Mouse (Mus musculus) embryonic facial prominence, embryonic 14.5 days (tissue): ENCODE measurements around the gene Pimreg. TPM values are rescaled to one million over a fixed set of nuclear protein-coding genes. Genes with fewer than 3 reads are reported as not detected.

ENCODE experiments used
- ATAC-seq: fragments of 200-750 bp; cut with Nextera tagmentation; 2 replicates; pipeline ENCODE4 v1.8.0; 2017; ENCODE audit warnings: low read depth, moderate number of reproducible peaks, moderate TSS enrichment
- DNase-seq: peaks from one replicate; pipeline ENCODE4 v3.0.0-alpha.2; 2015; ENCODE audit warnings: low spot score
- H3K27ac ChIP-seq: fragments of 300-500 bp; sonication (generic); replicated peaks from 2 replicates; pipeline ENCODE4 v1.5.1; 2014; ENCODE audit warnings: low read depth, mild to moderate bottlenecking, low read length, moderate library complexity
- H3K27me3 ChIP-seq: fragments of 300-500 bp; sonication (generic); replicated peaks from 2 replicates; pipeline ENCODE4 v1.6.1; 2014; ENCODE audit warnings: low read length; ENCODE audit not compliant: control insufficient read depth, insufficient read depth
- H3K36me3 ChIP-seq: fragments of 300-500 bp; sonication (generic); 2 replicates; pipeline ENCODE4 v1.6.1; 2014; ENCODE audit warnings: low read length, mixed read lengths; ENCODE audit not compliant: control insufficient read depth, insufficient read depth
- H3K4me1 ChIP-seq: fragments of 300-500 bp; sonication (generic); 2 replicates; pipeline ENCODE4 v1.6.1; 2014; ENCODE audit warnings: antibody characterized with exemption, low read length; ENCODE audit not compliant: control insufficient read depth, insufficient read depth
- H3K4me2 ChIP-seq: fragments of 300-500 bp; sonication (generic); 2 replicates; pipeline ENCODE4 v1.6.1; 2014; ENCODE audit warnings: low read depth, mild to moderate bottlenecking, low read length, moderate library complexity, mixed read lengths
- H3K4me3 ChIP-seq: fragments of 300-500 bp; sonication (generic); 2 replicates; pipeline ENCODE4 v1.5.1; 2014; ENCODE audit warnings: low read depth, mild to moderate bottlenecking, low read length
- H3K9ac ChIP-seq: fragments of 300-500 bp; sonication (generic); 2 replicates; pipeline ENCODE4 v1.6.1; 2014; ENCODE audit warnings: low read depth, mild to moderate bottlenecking, low read length, moderate library complexity, mixed read lengths
- H3K9me3 ChIP-seq: fragments of 300-500 bp; sonication (generic); 2 replicates; pipeline ENCODE4 v1.6.1; 2016; ENCODE audit warnings: low read length; ENCODE audit not compliant: control insufficient read depth
- WGBS: fragments of 180-500 bp; shearing (Covaris S2); extraction: QIAGEN DNeasy Blood & Tissue Kit; methylation state at CpG from one replicate; pipeline ENCODE4 v1.1.7; 2014; 5-methylcytosine and 5-hydroxymethylcytosine counted together
- polyA plus RNA-seq: library from polyadenylated mRNA; unstranded; fragments of >200 nt; fragmentation: Nextera tagmentation; extraction: Ambion mirVana; gene quantifications from 2 replicates; pipeline ENCODE4 v1.2.1, GENCODE M21; 2014

Pimreg gene
- polyA plus RNA-seq = 77.9 and 92.6 TPM in 2 replicates

GRCm38 (mm10) chr11:72041768-72042607 lies at the start of gene Pimreg:
TSS of gene Pimreg (plus strand) at chr11:72042032.
- H3K4me3 ChIP-seq = peak within 1 kb of the TSS; percentile 69

GRCm38 (mm10) chr11:71992438-71992837 lies 49.4 kb upstream of the Pimreg start:
- 90% methylated on average over 12 of the region's 12 CpGs for WGBS
- H3K36me3 ChIP-seq = no peaks in the 10 kb centered on the region

More at GRCm38 (mm10) chr11:72041768-72042607, at the start of gene Pimreg:
- DNase-seq (peak; percentile 96), ATAC-seq (peak; percentile 95)
- 0% methylated on average over 44 of the region's 52 CpGs for WGBS
- H3K27ac ChIP-seq = peak within 1 kb of the TSS; percentile 44; the same call in 1 of the 2 replicates
- no peaks in the 10 kb centered on the region for H3K27me3 ChIP-seq
- peaks cover 12% of the 10 kb centered on the region for H3K4me1 ChIP-seq
- peak within 1 kb of the TSS; percentile 95 for H3K4me2 ChIP-seq
- H3K9me3 ChIP-seq = no peaks in the 10 kb centered on the region
- peak within 1 kb of the TSS; percentile 70 for H3K9ac ChIP-seq
- peaks cover 19% of the 10 kb centered on the region; the same call in 1 of the 2 replicates for H3K36me3 ChIP-seq

GRCm38 (mm10) chr11:71995968-71996511 lies 45.8 kb upstream of the Pimreg start:
- peak overlapping the region; percentile 64; the same call in 1 of the 2 replicates for H3K27ac ChIP-seq
- H3K4me1 ChIP-seq = peaks cover 9% of the 10 kb centered on the region; the same call in 1 of the 2 replicates
- peak; percentile 94 for ATAC-seq
- H3K9ac ChIP-seq = peak overlapping the region; percentile 41; the same call in 1 of the 2 replicates
- no peaks in the 10 kb centered on the region for H3K36me3 ChIP-seq
- H3K9me3 ChIP-seq = peaks cover 3% of the 10 kb centered on the region; the same call in 1 of the 2 replicates
- H3K4me2 ChIP-seq = peak overlapping the region; percentile 31
- peak; percentile 92 for DNase-seq
- H3K4me3 ChIP-seq = no peak overlapping the region
- WGBS = 16% methylated on average over 9 of the region's 9 CpGs
- no peaks in the 10 kb centered on the region for H3K27me3 ChIP-seq

More at GRCm38 (mm10) chr11:71992438-71992837, 49.4 kb upstream of the Pimreg start:
- Histone ChIP-seq H3K4me2 (no peak overlapping the region), H3K27ac (no peak overlapping the region), H3K9me3 (peaks cover 3% of the 10 kb centered on the region; the same call in 1 of the 2 replicates), H3K4me1 (peaks cover 9% of the 10 kb centered on the region; the same call in 1 of the 2 replicates), H3K9ac (no peak overlapping the region), H3K27me3 (no peaks in the 10 kb centered on the region), H3K4me3 (no peak overlapping the region)
- ATAC-seq = no peak
- no peak for DNase-seq

- peaks cover 3% of the 10 kb centered on the region; the same call in 1 of the 2 replicates for H3K9me3 ChIP-seq
- WGBS = 23% methylated on average over 11 of the region's 11 CpGs
- H3K4me2 ChIP-seq = peak overlapping the region; percentile 31; the same call in 1 of the 2 replicates
- ATAC-seq = no peak
- H3K4me1 ChIP-seq = peaks cover 9% of the 10 kb centered on the region; the same call in 1 of the 2 replicates
- H3K9ac ChIP-seq = 0 out of 2 replicates have a peak overlapping the region, but pooled peaks have one; percentile 25
- no peaks in the 10 kb centered on the region for H3K36me3 ChIP-seq
- no peaks in the 10 kb centered on the region for H3K27me3 ChIP-seq
- no peak for DNase-seq
- no peak overlapping the region for H3K4me3 ChIP-seq
- H3K27ac ChIP-seq = no peak overlapping the region
Measured at GRCm38 (mm10) chr11:71996805-71997204, 45.0 kb upstream of the Pimreg start.

- Histone ChIP-seq H3K4me3 (no peak overlapping the region), H3K36me3 (no peaks in the 10 kb centered on the region), H3K4me1 (peaks cover 9% of the 10 kb centered on the region; the same call in 1 of the 2 replicates), H3K9ac (no peak overlapping the region), H3K9me3 (no peaks in the 10 kb centered on the region; the same call in 1 of the 2 replicates), H3K4me2 (no peak overlapping the region), H3K27ac (no peak overlapping the region), H3K27me3 (no peaks in the 10 kb centered on the region)
- DNase-seq (no peak), ATAC-seq (no peak)
- WGBS = 86% methylated on average over 6 of the region's 6 CpGs
Measured at GRCm38 (mm10) chr11:72000194-72000593, 41.6 kb upstream of the Pimreg start.

GRCm38 (mm10) chr11:72002138-72002853 lies 39.5 kb upstream of the Pimreg start:
- 47% methylated on average over 13 of the region's 13 CpGs for WGBS
- Histone ChIP-seq H3K36me3 (no peaks in the 10 kb centered on the region), H3K9me3 (no peaks in the 10 kb centered on the region), H3K4me2 (no peak overlapping the region), H3K4me1 (no peaks in the 10 kb centered on the region), H3K27ac (no peak overlapping the region), H3K4me3 (no peak overlapping the region), H3K27me3 (no peaks in the 10 kb centered on the region), H3K9ac (no peak overlapping the region)
- no peak for DNase-seq
- ATAC-seq = no peak

GRCm38 (mm10) chr11:72003171-72003570 lies 38.7 kb upstream of the Pimreg start:
- DNase-seq (peak; percentile 60), ATAC-seq (peak; percentile 82)
- Histone ChIP-seq H3K9me3 (no peaks in the 10 kb centered on the region), H3K4me1 (no peaks in the 10 kb centered on the region), H3K27ac (no peak overlapping the region), H3K9ac (no peak overlapping the region), H3K36me3 (no peaks in the 10 kb centered on the region), H3K4me3 (no peak overlapping the region), H3K4me2 (no peak overlapping the region), H3K27me3 (no peaks in the 10 kb centered on the region)
- 30% methylated on average over 9 of the region's 9 CpGs for WGBS

GRCm38 (mm10) chr11:72005547-72005946 lies 36.3 kb upstream of the Pimreg start:
- no peak overlapping the region for H3K27ac ChIP-seq
- H3K4me2 ChIP-seq = no peak overlapping the region
- no peak overlapping the region for H3K9ac ChIP-seq
- no peaks in the 10 kb centered on the region for H3K27me3 ChIP-seq
- H3K4me3 ChIP-seq = no peak overlapping the region
- H3K9me3 ChIP-seq = no peaks in the 10 kb centered on the region
- ATAC-seq (no peak), DNase-seq (no peak)
- no peaks in the 10 kb centered on the region for H3K36me3 ChIP-seq
- 89% methylated on average over 6 of the region's 6 CpGs for WGBS
- peaks cover 4% of the 10 kb centered on the region; the same call in 1 of the 2 replicates for H3K4me1 ChIP-seq
